Mouse (Mus musculus) adrenal gland, postnatal 4 days (tissue): ENCODE results near the gene Prox1. TPM values are rescaled to one million over a fixed set of nuclear protein-coding genes. Genes with fewer than 3 reads are reported as not detected.

Experiments used
- DNase-seq, 2 experiments: peaks; one replicate each; pipeline ENCODE4 v3.0.0; 2021 to 2022; ENCODE audit warnings: low spot score in 2 of 2, mixed read lengths in 2 of 2
- total RNA-seq, 2 experiments: library from RNA; stranded (reverse); gene quantifications; 2 replicates each; pipeline ENCODE4 v1.2.3; 2021

Prox1 gene
- total RNA-seq, 2 experiments from 2014 or later = 42.7 to 52.3 TPM

DNA sequence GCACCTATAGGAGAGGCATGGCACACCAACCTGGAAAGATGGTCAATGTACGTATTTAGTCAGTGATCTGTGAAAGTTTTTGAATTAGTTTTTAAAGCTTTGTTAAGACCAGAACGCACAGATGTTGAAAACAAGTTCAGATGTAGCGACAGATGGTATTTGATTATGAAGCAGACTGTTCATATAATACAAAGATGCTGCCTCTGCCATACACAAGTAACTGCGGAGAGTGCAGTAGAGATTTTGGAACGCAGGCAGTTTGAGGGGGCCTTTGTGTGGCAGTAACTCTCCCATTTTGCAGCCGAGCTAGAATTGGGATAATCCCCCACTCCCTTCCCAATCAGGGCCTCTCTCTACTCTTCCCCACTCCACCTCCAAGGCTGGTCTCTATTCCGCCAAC lies 78.4 kb downstream of the Prox1 start:
- no peak for DNase-seq

DNA sequence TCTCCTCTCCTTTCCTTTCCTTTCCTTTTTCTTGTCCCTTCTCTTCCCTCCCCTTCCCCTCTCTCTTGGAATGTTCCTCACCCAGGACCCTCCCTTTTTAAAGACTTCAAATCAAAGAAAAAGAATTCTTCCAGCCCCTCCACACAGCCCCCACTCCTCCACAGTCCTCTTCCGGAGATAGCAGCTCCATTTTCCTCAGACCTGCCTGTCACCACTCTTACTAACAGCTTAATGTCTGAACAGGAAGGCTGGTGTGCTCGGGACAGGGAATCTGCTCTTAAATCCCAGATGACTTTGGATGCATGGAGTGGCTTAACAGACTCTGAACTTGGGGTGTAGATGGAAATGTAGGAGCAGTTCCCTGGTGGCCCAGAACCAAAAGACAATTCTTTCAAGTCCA lies 81.6 kb downstream of the Prox1 start:
- DNase-seq = no peak

DNA sequence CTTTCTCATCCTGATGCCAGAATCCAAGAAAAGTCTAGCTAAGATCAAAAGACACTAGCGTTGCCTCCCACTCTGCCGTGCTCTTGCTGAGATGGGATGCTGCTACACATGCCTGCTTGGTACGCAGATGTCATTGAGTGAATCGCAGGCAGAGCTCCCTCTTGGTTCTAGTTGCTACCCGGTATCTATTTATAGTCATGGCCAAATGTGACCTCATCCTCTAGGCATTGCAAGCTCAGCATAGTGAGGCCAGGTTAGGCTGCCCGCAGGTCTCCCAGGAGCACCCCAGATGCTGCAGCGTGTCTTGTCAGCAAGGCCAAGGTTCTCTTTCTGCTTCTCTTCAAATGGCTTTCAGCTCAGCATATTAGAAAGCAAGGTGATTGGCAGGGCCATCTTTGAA lies 84.8 kb downstream of the Prox1 start:
- no peak for DNase-seq

DNA sequence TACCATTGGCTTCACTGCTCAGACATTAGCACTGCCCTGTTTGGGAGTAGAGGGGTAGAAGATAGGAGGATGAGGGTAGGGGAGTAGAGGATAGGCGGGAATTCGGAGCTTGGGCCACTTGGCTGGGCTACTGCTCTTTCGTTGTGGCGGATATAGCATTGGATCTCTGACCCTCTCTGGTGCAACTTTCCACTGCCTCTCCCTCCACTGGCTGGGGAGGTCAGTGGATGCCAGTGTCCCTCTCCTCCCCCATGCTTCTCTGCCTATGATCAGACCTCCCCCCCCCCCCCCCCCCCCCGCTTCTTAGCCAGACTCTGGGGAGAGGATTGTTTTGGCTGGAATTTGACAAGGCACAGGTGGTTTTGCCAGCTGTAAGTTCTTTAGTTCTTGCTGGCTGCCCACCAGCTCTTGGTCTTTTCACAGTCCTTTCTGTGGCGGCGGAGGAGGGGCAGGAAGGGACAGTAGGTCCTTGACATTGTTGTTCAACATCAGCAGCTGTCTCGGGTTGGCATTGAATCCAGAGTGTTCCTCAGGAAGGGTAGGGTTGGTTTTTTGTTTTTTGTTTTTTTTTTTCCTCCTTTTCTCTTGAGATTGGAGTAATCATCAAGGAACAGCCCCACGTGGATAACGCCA lies 90.8 kb downstream of the Prox1 start:
- no peak for DNase-seq

DNA sequence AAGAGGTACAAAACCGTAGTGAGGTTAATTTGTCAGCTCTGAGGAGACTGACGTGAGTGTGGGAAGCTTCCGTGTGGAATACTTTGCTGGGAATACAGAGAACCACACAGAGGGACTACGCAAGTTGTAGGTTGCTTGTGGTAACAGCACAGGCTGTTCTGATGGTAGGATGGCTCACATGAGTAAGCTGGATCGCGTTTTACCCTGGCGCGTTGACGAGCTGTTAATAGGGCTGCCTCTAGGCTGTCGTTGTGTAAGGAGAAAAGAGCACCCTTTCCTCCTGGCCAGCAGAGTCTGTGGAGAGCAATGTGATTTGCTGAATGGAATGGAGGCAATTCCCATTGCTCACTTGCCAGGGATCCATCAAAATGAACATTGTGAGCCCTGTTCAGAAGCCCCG lies 93.9 kb downstream of the Prox1 start:
- no peak for DNase-seq

Other genes starting within 250 kb of the Prox1 start
- gene Smyd2, start 248.4 kb downstream of the Prox1 start, total RNA-seq = 100 to 1,000 TPM in 1 of 2 experiments, 10 to 100 TPM in 1; 97.9 to 100 TPM